In genomic region chr1:154794518-154794951, GRCm38 (mm10) we compare ENCODE assay signal across 18 mouse cellular contexts.
DNase-seq lines count a peak whose midpoint lies in the region; ATAC-seq lines count a peak whose summit lies in the region.
"Had no signal": no experiment of that assay in that cellular context is flagged by ENCODE, and none has a peak within 500 bp of the region (broad histone marks: within the 10 kb centered on the region; RNA-seq: fewer than 3 reads in every experiment).

No protein-coding gene starts in this region.

- no peak overlapping the region for H3K4me2 ChIP-seq in heart, embryonic 12.5 days
- H3K4me2 ChIP-seq: heart, embryonic 15.5 days; hindbrain, embryonic 13.5 days; midbrain, embryonic 12.5 days; stomach, embryonic 15.5 days had no signal

- peaks cover 5% of the 10 kb centered on the region; the same call in 1 of the 2 replicates for H3K27me3 ChIP-seq in heart, embryonic 12.5 days (replicated peaks)
- H3K27me3 ChIP-seq: heart, embryonic 15.5 days; midbrain, embryonic 12.5 days; stomach, embryonic 15.5 days had no signal

- H3K4me1 ChIP-seq in heart, embryonic 12.5 days (replicated peaks), result no peaks in the 10 kb centered on the region
- H3K4me1 ChIP-seq: forebrain, embryonic 10.5 days; midbrain, embryonic 12.5 days; stomach, embryonic 15.5 days had no signal

- WGBS in heart, embryonic 12.5 days, result 69% methylated on average over 8 of the region's 8 CpGs

- H3K36me3 ChIP-seq in heart, embryonic 12.5 days, result no peaks in the 10 kb centered on the region
- H3K36me3 ChIP-seq: forebrain, embryonic 10.5 days; heart, embryonic 15.5 days; hindbrain, embryonic 13.5 days; midbrain, embryonic 12.5 days; stomach, embryonic 15.5 days had no signal

- H3K9me3 ChIP-seq in heart, embryonic 12.5 days (replicated peaks), result no peaks in the 10 kb centered on the region
- H3K9me3 ChIP-seq: forebrain, embryonic 10.5 days; heart, embryonic 15.5 days; hindbrain, embryonic 13.5 days; midbrain, embryonic 12.5 days; stomach, embryonic 15.5 days had no signal

- no peak overlapping the region for H3K4me3 ChIP-seq in heart, embryonic 12.5 days
- H3K4me3 ChIP-seq: forebrain, embryonic 10.5 days; heart, embryonic 15.5 days; hindbrain, embryonic 13.5 days; midbrain, embryonic 12.5 days; stomach, embryonic 15.5 days had no signal

- H3K9ac ChIP-seq in heart, embryonic 12.5 days, result no peak overlapping the region
- H3K9ac ChIP-seq: heart, embryonic 15.5 days; hindbrain, embryonic 13.5 days; midbrain, embryonic 12.5 days; stomach, embryonic 15.5 days had no signal

- no peak overlapping the region for H3K27ac ChIP-seq in heart, embryonic 12.5 days (ENCODE audit: poor library complexity, severe bottlenecking)
- H3K27ac ChIP-seq: forebrain, embryonic 10.5 days; heart, embryonic 15.5 days; hindbrain, embryonic 13.5 days; midbrain, embryonic 12.5 days; stomach, embryonic 15.5 days had no signal

- no peak for ATAC-seq in heart, embryonic 12.5 days (ENCODE audit: insufficient number of reproducible peaks, low FRiP score)
- ATAC-seq in granulocyte monocyte progenitor cell, adult 5-6 weeks (replicated peaks; ENCODE audit: poor library complexity, severe bottlenecking), result peak; percentile 83
- peak; percentile 70 for ATAC-seq in neutrophil, adult 5-6 weeks (ENCODE audit: extremely low read depth, insufficient number of reproducible peaks, low FRiP score, poor library complexity, severe bottlenecking)

- DNase-seq in heart, adult 11 months, result peak; percentile 90
- peak; percentile 34 for DNase-seq in thymus, postnatal 0 days (ENCODE audit: low spot score)
- no peak for DNase-seq in thymus, adult 18-20 months
- DNase-seq in gastrocnemius, postnatal 25 days, result no peak
- no peak for DNase-seq in frontal cortex, postnatal 10 days (ENCODE audit: low spot score in 2 of 2)
- DNase-seq: adrenal gland, postnatal 36 days; kidney, adult 11 months; kidney, postnatal 25 days; liver; right cerebral cortex, postnatal 14 days had no signal

Comparison
In these comparisons a context has a peak if more than half of its experiments do, and no peak if none do; other contexts are left out.
1. DNase-seq: peak in heart, adult 11 months (single experiment) and thymus, postnatal 0 days (single experiment); none in thymus, adult 18-20 months (0 of 2), gastrocnemius, postnatal 25 days (single experiment) and frontal cortex, postnatal 10 days (0 of 2).